Mouse (Mus musculus) forelimb bud, embryonic 11.5 days (tissue): Measurements from ENCODE around the gene Pofut2.

ENCODE experiments used
- DNase-seq: peaks from one replicate; pipeline ENCODE4 v3.0.0-alpha.2; 2012; ENCODE audit warnings: low read depth, low spot score

Pofut2 gene

DNA sequence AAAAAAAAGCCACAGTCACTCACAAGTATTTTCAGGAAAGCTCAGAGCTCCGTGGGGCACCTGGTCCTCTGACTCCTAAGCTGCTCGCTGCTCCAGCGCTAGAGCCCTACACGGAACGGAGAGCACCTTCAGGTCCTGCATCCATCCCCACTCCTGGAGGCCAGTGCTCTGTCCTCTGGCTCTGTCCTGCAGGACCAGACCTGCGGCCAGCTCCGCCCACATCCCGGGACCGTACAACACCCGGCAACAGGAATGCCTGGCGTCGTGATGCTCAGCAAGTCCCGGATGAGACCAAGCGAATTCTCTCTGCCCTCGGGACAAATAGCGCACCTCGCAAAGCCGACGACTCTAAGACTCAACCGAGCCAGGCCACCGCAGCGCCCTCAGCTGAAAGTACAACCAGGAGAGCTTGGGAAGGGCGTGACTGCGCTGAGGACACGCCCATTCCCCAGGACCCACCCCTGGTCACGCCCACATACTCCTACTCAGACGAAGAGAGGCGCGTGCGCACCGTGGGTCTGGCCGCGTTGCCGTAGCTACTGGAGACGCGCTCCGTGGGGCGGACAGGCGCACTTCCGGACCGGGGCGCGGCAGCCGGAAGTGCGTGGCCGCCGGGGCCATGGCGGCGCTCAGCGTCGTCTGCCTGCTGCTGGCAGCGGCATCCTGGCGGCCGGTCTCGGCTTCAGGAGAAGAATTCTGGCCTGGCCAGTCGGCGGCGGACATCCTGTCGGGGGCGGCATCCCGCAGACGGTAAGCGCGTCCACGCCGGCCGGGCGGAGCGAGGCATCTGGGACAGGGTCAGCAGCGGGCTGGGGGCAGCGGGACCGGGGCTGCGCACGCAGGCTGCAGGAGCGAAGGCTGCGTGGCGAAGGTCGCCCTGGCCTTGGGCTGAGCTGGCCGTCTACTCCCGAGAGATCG lies at the start of gene Pofut2:
TSS of gene Pofut2 (plus strand) at position 515 of the 918 bp plus-strand sequence.
- peak; percentile 99 for DNase-seq

DNA sequence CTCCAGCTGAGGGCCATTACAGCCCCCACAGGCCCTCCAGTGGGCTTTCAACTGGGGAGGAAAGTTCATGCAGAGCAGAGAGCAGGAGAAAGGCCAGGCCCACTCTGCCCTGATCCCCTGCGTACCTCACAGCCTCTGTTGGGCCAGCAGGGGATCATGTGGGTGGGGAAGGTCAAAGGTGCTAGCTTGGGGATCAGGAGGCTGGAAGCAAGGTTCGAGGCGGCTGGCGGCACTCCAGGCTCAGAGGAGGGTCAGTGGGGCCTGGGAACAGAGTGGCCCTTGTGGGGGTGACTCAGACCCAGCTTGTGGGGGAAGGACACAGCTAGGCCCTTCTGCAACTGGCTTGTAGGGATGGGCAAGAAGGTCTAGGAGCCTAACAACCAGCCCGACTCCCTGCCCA lies 49.8 kb upstream of the Pofut2 start:
- no peak for DNase-seq

DNA sequence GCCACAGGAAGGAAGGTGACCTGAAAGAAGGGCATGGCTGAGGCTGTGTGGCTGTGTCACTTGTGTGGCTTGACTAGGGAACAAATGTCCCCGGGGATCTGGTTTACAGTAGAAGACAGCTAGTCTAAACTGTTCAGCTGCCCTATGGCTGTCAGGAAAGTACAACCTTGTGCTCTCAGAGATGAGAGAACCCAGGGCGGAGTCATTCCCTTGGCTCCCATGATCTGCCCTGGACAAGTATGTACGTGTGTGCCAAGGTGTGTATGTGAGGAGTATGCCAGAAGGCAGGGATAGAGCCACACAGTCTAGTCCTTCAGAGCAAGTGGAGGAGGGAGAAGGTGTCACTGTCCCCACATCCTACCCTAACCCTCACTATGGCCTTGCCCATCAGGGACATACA lies 48.4 kb upstream of the Pofut2 start:
- DNase-seq, result no peak

DNA sequence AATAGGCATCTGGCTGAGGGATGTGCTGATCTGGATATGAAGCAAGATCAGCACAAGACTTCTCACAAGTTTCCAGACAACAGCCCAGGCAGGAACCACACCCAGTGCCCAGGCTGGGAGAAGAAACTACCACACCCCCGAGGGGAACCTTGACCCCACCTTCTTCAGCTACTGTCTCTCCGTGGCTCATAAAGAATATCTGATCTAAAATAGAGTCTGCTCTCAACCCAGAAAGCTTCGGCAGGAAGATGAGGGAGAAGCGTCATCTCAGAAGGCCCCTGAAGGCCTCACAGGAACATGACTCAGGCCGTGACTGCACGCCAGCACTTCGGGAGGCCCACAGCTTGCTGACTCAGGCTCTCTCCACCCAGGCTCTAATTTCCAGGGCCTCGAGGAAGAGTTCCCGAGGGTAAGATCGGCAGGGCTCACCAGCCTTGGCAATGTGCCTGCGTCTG lies 47.9 kb upstream of the Pofut2 start:
- no peak for DNase-seq

DNA sequence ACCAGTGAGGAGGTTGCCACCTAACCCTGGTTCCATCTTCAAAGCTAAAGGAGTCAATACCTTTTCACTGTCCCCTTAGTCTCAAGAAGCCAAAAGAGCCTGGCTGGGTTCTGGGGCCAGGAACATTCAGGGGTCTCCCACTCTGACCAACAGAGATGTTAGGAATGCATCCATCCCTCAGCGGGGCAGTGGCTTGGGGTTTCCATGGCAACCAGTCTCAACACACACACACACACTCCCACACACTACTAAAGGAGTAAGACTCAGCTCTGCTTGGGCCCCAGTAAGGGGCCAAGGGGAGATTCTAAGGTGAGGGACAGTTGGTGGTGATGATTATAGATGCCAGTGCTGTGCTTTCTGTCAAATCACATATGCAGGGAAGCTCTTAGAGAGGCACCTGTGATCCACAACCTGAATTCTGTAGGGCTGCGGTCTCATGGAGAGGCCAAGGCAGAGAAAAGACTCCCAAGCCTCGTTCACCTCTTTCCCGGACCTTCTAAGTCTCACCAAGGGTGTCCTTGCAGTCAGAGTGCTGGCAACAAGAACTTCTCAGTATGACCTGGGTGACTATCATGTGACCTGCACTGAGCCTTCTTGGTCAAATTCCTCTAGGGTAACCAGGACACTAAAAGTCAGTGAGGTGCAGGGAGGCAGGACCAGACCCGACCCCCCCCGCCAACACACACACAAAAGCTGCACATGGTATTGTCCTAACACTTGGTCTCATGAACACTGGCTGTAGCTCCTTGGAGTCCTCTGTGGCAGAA lies 46.5 kb upstream of the Pofut2 start:
- no peak for DNase-seq

DNA sequence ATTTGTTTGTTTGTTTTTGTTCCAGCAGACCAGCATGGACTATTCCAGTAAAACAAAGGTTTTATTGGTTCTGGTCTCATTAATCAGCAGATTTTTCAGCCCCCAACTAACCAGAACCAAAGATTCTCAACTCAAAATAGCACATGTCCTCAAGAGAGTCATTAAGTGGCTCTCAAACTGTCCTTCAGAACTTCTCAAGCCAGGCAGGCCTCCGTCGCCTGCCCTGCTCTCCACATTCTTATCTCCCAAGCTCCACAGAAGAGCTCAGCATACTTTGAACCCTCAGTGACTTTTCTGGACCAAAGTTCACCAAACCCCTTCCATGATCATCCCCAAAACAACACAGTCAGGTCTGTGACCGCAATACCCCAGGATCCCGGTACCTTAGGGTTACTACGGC lies 45.5 kb upstream of the Pofut2 start:
- DNase-seq, result no peak

DNA sequence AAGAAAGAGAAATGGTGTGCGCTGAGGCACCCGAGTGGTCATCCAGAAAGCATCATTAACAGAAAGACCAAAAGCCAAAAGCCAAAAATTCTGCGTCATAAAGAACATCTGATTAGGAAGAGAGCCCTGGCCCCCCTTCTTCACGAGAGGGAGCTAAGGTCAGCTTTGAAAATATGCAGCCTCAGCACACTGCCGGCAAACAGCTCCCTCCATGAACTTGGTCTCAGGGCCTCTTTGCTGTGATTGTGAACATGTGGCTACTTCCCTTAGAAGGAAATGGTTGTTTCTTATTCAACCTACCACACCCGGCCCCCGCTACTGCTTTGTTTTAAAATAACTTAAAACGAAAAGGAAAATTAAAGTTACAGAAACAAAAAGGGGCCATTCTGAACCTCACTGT lies 44.4 kb upstream of the Pofut2 start:
- no peak for DNase-seq

DNA sequence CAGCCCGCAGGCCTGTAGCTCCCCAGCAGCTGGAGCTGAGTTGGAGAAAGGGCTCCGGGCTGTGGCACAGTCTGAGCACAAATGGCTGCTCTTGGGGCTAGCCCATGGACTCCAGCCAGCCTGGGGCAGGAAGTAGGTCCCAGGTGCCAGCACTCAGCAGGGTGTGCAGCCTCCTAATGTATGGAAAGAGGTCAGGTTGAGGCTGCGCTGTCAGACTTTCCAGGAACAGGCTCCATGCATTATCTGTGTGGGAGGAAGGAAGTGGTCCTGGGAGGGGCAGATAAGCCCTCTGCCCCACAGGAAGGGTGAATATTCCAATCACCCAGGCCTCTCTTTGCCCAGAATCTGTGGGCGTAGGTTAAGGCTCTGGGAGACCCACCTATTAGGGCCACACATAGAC lies 43.4 kb upstream of the Pofut2 start:
- no peak for DNase-seq

DNA sequence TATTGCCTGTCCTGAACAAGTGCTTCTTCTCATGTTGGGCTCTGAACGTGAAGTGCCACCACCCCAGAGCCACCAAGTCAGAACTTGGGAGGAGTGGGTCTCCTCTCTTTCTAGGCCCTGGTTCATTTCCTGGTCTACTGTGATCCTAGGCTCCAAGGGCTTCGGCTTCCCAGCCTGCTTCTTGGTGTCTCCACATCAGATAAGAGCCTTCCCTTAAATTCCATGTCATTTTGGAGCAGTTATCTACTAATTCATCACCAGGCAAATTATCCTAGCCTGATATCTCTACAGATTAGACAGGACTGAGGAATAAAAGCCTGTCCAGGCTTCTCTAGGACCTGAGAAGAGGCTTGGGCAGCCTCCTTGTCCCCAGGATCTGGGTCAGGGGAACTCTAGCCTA lies 42.7 kb upstream of the Pofut2 start:
- no peak for DNase-seq

DNA sequence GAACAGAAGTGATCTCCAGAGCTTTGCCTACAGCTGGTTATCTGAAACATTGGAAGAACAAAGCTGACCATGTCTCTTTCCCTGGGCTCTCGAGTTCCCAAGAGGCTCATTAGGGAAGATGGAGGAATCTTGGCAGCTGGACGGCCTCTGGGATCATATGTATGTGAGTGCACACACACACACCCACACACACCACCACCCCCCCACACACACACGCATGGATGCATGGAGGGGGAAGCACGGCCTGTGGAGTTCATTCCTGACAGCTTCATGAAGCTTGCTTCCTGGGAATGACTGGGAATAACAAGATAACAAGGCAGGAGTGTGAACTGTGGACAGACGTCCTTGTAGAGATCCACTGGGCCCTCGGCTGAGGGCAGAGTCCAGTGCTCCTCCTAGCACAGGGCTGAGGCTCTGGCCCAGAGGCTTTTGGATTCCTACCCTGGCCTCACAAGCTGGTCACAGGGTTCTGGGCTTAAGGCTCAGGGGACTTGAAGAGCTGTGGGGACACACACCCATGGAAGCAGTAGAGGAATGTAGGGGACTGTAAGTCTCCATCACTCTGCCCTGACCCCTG lies 41.8 kb upstream of the Pofut2 start:
- no peak for DNase-seq

DNA sequence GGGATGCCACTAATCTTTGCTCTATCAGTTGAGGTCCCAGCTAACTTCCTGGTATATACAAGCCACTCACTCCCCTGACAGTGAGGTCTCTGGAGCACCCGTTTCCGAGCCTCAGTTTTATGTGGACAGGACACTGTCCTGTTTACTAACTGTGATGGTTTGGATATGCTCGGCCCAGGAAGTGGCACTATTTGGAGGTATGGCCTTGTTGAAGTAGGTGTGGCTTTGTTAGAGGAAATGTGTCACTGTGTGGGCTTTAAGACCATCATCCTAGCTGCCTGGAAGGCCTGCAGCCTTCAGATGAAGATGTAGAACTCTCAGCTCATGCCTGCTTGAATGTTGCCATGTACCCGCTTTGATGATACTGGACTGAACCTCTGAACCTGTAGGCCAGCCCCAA lies 41.0 kb upstream of the Pofut2 start:
- DNase-seq, result no peak

DNA sequence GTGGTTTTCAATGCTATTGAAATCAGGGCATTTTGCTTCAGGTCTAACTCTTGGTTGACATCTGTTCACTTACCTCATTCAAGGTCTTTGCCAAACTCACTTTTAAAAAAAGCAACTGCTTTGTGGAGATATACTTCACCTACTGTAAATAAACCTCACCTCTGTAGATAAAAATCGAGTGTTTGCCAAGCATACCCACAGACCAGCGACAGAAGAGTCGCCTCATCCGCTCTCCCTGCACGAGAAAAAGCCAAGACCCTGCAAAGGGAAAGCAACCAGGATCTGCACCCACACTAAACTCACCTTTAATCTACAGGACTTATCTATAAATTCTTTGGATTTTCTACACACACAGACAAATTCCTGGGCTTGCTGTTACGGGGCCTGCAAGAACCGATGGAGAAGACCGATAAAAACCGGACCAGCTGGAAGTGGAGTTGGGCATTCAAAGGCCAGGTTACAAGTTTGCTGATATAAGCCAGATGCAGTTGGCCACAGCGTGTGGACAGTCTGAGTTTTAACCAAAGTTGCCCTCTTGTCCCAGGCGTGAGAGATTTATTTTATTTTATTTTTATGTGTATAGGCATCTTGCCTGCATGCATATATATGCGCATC lies 39.5 kb upstream of the Pofut2 start:
- DNase-seq, result no peak

DNA sequence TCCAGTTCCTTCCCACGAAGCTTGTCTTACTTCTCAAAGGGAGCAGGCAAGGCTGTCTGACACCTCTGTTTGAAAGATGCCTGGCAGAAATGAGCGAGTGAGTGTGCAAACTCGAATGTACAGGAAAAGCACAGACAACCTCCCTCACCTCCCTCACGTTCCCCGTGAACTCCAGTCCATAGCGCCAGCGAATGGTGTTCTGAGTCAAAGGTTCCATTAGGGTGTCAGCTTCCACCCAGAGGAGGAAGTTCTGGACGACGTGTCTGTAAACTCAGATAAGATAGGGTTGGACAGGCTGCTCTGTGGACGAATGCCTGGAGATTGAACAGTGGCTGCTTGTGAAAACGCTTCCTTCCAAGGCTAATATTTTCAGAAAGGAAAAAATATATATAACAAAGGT lies 37.9 kb upstream of the Pofut2 start:
- DNase-seq, result no peak

DNA sequence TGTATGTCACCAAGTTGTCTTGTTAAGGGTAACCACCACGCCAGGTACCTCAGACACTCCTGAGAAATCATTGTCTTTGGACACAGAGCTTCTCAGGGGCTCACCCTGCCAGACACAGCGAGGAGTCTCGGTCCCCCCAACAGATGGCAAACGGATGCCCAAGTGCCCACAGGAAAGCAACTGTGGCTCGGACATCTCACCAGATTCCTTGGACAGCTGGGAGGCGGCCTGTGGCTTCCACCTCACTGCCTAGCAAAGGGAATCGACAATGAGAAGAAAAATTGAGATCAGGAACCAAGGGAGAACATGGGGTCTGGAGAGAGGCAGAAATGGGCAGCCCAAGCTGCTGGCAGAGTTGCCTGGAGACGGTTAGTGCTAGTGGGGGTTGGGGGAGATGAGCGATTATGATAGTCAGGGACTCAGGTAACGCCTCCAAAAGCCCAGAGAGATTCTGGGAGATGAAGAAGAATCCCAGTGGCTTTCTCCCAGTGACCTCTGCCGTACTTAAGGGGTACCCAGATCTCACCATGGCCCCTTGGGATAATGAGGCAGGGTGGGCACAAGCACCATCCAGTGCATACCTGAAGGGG lies 36.0 kb upstream of the Pofut2 start:
- DNase-seq, result no peak

DNA sequence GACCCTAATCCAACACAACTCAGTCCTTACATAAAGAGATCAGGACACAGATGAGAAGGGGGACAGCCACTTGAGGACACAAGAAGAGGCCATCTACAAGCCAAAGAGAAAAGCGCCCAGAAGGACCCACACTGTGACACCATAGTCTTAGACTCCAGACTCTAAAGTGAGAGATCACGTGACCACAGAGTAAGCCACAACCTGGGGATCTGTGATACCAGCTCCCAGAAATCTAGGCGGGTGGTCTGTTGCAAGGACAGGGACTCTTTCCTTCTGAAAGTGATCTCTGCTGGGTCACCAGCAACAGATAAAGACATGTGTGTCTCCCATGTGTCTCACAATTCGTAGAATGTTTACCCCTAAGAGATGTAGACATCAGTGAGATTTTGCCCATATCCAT lies 34.6 kb upstream of the Pofut2 start:
- no peak for DNase-seq

DNA sequence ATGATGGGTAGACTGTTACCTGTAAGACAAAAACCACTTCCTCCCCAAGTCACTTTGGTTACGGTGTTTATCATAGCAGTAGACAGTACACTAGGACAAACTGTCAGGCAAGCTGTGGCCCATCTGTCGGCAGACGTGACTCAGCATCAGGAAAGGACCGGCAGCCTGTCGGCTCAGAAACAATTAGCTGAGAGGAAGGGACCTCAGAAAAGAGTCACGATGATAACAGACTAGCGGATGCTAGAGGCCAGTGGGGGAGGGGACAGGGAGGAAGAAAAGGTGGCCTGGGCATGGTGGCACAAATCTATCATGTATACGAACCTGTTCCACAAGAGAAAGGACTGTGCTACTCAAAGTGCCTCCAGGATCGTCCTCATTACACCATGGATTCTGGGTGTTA lies 33.6 kb upstream of the Pofut2 start:
- no peak for DNase-seq

DNA sequence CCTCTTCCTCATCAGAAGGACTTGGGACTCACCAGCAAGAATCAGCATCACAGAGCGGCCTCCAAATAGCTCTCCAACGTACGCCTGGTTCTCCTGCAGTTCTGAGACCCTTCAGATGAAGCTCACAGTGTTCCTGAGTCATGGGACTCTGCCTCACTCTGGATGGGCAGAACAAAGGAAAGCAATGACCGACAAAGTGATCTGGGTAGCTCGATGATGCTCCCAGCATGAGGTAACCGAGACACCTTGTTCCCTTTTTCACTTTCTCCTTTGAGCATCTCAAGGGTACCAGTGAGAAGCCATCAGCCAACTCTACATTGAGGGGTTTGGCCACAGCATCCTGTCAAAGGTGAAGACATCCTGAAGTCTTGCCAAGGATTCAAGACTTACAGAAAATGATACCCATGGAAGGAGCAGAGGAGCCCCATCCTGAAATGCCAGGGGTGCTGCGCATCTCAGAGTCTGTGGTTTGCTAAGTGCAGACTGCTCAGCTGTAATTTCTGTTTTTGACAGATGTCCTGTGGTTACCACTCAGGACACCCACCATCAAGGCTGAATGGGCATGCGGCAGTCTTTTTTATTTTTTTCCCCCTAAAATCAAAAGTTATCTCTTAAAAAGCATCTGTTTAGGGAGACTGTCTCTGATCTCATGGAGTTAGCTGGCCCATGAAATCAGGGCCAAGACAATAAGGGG lies 32.9 kb upstream of the Pofut2 start:
- no peak for DNase-seq

DNA sequence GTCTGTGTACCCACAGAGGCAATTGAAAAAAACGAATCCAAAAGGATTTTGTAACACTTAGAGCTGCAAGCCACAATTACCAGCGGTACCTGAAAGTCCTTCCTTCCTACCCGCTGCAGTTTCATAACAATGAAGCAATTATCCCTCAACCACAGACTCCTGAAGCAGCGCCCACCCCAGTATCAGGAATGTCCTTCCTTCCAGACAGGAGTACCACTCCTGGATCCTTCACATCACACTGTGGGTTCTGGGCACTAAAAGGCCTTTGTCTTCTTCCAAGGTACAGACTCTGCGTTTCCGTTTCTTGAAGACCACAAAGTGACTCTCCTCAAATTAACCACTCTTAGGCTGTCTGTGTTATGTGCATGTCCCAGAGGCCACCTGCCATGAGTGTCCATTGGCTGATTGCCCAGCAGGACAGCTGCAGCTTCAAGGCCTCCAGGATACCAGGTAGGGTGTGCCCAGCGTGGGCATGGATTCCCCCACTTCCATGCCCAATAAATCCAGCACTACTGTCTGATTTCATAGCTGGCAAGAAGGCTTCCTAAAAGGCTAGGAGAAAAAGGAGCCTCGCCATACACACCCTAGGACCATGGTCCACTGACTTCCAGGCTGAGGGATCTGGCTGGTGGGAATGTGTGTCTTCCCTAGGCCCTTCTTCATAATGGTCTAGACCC lies 32.2 kb upstream of the Pofut2 start:
- DNase-seq, result no peak

DNA sequence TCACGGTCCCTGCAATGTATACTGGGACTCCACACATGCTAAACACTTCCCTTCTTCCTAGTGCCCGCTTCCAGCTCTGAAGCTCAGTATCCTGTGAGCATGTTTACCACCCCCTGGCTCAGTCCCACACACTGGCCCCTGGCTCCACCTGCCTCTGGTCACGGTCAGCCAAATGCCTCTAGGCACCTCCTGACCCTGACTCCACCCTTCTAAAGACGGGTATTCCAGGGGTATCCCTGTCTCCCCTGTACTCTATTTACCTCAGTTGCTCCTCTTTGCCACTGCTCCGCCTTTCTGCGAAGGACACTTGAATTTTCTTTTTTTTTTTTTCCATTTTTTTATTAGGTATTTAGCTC lies 31.7 kb upstream of the Pofut2 start:
- DNase-seq, result no peak
